Mouse (Mus musculus) mature B cell (primary cell): ENCODE results near the gene Cmpk2.
"Not testable (repeated sequence)": the region's sequence is repeated elsewhere in the genome, so short reads cannot be mapped to it uniquely, and the experiment has no call there.

ENCODE experiments used
- in situ Hi-C: fragments of 300-500 bp; cut with MboI; formaldehyde crosslinking; loops from 2 replicates; pipeline ENCODE4 v1.14.3; 2019

The Cmpk2 gene

DNA sequence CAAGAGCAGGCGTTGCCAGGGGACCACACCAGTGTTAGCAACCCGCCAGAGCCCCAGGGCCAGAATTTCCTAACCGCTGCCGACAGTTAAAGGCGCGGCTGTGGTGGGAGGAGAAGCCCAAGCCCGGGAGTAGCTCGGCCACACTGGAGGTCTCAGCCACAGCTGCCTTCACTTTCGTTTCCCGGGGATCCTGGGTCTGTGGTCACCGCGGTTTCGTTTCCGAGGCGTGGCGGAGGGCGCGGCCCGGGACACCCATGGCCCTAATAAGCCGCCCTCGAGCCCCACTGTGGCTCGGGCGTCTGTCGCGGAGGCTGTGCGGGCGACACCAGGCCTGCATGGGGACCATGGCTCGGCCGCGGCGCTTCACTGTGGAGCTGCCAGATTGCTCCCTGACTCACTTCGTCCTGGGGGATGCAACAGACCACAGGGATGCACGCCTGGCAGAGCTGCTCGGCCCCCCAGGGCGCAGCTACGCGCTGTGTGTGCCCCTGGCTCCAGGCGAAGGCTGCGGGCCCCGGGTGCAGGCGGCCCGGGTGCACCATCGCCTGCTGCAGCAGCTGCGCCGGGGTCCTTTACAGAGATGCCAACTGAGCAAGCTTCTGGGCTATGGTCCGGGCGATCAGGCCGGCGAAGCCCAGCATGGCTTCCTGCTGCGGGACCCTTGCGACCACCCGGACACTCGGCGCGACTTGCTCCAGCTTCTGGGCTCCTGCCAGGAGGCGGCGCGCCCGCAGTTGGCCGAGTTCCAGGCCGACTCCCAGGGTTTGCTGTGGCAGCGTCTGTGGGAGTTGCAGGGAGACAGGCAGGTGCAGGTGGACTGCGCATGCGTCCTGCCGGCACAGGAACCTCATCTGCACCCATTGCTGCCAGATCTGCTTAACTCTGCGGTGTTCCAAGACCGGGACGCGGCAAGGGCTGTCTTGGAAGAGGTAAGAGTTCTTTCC lies at the start of gene Cmpk2:
TSS of gene Cmpk2 (plus strand) at position 107 of the 944 bp plus-strand sequence.
- in situ Hi-C loops, result no loop called here

DNA sequence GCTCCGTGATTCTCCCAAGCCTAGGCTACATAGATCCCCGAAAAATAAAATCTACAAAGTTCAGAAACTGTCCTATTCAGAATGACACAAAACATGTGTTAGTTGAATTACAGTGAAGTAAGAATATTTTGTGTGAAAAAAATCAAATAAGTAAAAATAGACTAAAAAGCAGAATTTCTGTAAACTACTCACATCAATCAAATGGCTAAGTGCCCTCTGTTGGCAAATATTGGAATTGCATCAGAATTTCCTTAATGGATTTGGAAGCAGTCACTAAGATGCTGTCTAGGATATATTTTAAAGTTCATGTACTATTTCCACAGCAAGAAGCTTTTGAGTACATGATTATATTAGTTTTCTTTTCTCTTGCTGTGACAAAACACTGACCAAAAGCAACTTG lies 44.2 kb upstream of the Cmpk2 start:
- in situ Hi-C loops, result no loop called here

DNA sequence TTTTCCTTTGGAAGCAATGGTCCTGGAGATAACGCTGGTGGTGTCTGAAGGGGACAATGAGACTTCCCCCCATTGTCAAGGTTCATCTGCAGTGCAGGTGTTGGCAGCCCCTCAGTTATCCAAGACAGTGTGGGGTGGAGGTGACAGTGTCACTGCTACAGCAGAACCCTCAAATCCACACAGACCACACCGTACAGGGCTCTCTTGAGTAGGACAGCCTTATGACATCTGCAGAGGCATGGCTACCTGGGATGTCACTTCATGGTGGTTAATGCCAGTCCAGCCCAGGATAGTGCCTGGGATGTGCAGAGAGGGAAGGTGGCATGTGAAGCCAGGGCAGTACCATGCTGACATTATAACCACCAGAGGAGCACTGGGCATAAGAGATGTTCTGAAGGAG lies 40.2 kb upstream of the Cmpk2 start:
- in situ Hi-C loops, result not testable (repeated sequence)

DNA sequence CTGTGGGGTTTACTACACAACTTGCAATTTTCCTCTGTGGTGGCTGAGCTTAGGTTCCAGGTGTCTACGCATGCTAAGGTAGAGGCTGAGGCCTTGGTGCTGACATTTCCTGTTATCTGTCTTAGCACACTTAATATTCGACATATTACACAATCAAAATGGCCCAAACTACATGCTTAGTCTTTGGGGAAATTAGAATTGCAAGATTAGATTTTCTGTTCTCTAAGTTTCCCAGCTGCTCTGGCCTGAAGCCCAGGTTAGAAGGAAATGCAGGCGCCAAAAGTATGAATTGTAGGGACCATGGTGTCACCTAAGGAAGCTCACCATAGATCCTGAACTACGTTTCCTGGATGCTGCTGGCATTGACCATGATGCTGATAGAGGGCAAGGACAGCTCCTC lies 32.7 kb upstream of the Cmpk2 start:
- in situ Hi-C loops, result no loop called here

DNA sequence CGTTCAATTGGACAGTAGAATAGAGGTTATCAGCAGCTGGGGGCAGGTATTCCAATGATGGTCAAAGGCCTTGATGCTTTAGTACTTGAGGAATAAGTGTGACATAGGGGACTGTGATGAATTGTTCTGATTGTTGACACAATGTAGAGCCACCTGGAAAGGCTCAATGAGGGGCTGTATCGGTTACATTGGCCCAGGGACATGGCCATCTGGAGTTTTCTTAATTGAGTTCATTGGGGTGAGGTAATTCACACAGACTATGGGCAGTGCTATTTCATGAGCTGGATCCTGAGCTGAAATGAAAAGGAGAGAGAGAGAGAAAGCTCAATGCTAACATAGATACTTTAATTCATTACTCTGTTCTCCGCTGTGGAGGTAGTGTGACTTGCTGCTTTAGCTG lies 31.1 kb upstream of the Cmpk2 start:
- in situ Hi-C loops, result no loop called here

DNA sequence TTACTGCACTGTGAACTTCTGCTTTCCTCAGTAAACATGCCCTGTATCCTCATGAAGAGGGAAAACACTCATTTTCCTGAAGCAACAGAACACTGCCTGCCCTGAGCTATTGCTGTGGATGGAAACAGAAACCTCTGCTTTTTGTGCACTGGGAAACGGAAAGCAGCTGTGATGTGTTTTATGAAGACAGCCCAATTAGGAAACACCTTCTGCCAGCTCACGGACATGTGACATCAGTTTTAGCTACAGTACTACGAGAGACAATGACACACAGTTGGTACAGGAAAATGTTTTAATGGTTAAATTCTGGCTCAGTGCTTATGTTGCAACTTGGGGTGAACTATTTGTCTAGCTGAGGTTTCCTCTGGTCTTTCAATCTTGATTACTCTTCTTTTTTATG lies 29.6 kb upstream of the Cmpk2 start:
- in situ Hi-C loops, result no loop called here

DNA sequence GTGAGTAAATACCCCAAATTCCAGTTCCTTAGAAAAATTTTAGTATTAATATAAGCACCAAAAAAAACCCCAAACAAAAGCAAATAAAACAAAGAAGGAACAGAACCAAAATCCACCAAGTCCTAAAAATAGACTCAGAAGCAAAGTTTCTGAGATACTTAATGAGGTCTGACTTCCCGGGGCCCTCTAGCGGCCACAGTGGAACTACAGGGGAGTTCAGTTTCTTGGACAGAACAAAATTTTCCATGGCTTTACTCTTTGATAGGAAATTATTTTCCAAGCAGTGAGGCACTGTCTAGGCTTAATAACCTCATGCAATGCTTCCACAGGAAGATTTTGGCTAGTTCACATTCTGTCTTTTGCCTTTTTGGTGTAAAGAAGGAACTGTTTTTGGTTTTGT lies 24.9 kb upstream of the Cmpk2 start:
- in situ Hi-C loops, result no loop called here

DNA sequence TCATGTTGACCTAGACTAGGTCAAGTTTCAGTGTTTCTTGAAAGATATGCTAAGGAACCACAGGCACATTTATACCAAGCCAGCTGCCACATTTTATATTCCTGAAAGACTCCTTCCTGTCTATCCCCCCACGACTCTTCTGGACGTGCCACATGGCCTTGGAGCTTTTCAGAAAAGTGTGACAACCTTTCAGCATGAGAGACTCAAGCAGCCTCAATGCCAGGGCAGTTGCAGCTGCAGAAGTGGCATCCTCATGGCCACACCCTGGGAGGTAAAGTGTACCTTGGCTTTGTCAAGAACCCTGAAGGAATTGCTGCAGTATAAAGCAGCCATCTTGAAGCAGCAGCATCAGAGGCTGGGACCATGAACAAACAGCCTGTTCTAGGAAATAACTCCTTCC lies 24.5 kb upstream of the Cmpk2 start:
- in situ Hi-C loops, result no loop called here

DNA sequence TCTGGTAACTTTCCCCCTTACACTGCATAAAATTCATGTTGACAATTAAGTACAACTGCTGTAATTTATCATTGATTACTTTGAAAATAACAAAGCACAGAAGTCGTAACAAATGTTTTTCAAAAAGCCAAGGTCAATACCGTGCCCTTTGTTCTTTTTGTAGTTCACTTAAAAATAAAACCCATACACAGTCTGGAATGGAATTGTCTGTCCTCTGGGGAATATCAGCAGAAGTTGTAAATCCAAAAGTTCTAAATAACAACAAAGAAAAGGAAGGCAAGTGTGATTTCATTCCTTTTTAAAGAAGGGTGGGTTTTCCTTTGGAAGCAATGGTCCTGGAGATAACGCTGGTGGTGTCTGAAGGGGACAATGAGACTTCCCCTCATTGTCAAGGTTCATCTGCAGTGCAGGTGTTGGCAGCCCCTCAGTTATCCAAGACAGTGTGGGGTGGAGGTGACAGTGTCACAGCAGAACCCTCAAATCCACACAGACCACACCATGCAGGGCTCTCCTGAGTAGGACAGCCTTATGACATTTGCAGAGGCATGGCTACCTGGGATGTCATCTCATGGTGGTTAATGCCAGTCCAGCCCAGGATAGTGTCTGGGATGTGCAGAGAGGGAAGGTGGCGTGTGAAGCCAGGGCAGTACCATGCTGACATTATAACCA lies 22.5 kb upstream of the Cmpk2 start:
- in situ Hi-C loops, result no loop called here

DNA sequence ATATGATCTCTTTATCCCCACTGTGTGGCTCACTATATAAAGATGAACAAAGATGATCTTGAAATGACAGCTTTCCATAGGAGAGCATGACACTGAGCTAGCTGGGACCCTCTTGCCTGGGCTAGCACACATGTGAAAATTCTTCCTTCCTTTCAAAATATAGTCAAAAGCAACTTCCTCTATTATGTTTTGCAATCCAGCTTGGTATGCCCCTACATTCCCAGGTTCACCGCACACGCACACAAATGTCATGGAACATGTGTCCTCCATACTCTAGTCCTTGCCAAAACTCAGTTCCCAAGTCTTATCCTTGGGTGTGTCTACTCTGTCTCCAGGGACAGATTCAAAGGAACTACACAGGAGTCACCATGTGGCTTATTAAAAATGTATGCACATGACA lies 19.5 kb upstream of the Cmpk2 start:
- in situ Hi-C loops, result no loop called here

DNA sequence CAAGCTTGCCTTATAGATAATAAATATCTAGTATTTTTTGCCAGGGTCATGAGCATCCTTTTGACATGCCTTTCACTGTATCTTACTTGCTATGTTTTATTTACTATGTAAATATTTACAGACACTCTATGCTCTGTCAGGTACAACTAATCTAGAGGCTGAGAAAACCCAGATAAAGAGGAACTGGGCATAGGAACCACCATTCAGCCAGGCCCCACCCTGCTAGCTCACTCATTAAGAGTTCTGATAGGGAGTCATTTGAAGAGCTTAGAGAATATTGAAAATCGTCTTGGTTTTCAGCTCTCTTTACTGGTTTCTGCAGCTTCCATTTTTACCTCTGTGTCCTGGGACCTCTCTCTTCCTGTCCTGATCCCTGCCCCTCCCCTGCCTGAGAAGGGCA lies 17.9 kb upstream of the Cmpk2 start:
- in situ Hi-C loops, result no loop called here

DNA sequence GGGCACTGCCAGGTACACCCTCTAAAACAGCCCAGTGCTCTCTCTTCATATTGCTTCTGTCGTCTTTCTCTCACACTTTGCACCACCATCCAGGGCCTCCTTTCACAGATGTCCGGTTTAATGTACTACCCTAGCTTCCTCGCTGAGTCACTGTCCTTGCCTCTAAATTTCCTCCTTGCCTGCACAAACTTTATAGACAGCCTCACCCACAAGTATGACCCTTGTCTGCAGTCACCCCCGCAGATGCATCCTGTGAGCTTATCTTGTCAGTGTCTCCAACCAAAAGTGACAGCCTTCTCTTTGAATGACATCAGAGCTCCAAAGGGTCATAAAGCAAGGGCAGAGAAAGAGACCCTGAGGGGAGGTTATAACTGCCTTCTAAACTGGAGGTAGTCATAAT lies 16.1 kb upstream of the Cmpk2 start:
- in situ Hi-C loops, result no loop called here

DNA sequence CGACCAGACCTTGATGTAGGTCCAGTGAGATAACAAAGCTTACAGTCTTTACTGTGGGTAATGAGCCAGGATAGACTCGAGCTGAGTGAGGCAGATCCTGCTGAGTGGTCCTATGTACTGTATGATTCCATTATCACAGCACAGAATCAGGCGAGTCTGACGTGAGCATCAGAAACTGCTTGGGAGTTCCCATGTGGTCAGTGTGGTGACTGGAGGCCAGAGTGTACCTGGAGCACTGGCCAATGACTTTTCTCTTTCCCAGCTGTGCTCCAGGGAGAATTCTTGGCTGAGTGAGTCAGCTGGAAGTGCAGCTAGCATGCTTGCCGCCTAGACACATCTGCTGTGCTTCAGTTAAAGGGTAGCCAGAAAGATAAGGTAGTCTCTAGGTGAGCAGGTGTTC lies 14.3 kb upstream of the Cmpk2 start:
- in situ Hi-C loops, result no loop called here

DNA sequence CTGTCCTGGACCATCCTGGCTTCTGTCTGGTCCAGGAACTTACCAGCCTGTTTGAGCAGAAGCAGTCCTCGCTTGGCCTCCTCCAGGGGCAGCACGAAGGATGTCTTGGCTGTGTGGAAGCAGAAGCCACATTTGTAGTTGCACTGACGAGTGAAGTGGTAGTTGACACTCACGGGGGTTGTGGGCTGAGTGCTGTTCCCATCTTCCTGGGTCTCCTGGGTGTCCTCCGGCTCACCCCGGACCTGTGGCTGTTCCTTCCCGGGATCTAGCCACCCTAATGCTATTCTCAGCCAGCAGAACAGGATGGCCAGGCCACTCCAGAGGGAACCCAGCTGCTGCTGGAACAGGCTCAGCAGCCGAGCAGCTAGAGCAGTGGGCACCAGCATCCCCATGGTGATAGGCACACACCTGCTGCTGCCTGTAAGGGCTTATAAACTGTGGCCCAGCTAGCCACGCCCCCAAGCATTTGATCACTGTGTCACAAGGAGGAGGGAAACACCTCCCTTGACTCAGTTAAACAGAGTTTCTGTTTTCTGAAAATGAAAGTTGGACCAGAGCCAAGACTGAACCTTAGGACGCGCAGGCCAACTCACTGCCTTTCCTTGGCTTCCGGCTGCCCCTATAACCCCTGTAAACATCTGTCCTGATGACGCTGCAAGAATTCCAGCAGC lies 12.8 kb upstream of the Cmpk2 start, which contains the start of gene Rsad2:
TSS of gene Rsad2 (minus strand) at position 425 of the 671 bp plus-strand sequence.
- in situ Hi-C loops, result no loop called here

DNA sequence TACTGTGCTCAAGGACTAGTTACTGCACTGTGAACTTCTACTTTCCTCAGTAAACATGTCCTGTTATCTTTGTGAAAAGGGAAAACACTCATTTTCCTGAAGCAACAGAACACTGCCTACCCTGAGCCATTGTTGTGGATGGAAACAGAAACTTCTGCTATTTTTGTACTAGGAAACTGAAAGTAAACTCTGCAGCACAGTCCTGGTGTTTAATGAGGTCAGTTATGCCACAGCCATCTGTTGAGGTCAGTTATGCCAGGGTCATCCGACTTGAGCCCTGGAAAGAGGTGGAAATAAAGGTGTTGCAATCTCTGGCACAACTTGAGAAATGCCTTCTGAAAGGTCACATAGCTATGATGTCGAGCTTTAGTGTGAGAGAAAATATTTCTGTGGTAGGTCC lies 8.9 kb upstream of the Cmpk2 start:
- in situ Hi-C loops, result no loop called here

DNA sequence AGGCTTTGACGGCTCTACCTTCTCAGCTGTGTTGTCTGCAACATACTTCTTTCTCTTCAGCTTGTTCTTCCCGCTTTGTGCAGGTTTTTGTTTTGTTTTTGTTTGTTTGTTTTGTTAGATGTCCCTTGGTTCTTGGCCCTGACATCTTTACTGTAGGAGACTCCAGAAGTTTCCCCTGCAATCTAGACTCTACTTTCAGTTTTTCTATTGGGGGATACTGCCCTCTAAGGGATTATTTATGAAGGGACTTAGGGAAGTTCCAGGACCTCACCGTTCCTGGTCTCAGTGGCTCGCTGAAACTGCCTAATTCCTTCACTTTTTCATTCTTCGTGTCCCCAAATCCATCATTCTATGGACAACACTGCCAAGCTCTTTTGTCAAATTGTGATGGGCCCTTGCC lies 3.4 kb upstream of the Cmpk2 start:
- in situ Hi-C loops, result no loop called here

DNA sequence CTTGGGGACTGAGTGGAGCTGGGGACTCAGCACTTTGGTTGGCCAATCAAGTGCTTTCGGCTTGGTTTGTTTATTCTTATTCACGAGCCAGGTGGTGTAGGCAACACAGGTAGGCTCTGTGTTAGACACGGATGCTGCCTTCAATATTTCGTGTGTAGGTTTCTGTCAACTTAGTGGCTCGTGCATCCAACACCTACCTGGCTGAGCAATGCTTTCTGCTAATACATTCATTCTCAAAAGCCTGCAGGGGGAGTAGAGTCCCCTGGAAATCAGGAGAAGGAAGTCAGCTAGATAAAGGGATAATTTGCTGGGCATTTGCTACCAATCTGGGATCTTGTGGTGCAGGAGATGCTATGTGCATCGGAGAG lies 1.0 kb downstream of the Cmpk2 start:
- in situ Hi-C loops, result no loop called here

DNA sequence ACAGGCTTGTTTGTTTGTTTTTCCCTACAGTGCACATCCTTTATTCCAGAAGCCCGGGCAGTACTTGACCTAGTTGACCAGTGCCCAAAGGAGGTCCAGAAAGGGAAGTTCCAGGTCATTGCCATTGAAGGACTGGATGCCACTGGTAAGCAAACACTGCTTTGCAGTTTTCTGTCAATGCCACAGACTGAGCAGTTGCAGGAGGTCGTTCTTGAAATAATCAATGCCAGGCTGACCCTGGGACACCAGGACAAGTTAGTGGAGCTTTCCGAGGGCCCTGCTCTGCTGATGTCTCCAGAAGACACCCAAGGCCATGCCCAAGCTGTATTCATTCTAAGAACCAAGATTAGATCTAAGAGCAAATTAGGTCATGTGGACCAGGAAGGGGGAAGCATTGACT lies 2.4 kb downstream of the Cmpk2 start:
- in situ Hi-C loops, result no loop called here

DNA sequence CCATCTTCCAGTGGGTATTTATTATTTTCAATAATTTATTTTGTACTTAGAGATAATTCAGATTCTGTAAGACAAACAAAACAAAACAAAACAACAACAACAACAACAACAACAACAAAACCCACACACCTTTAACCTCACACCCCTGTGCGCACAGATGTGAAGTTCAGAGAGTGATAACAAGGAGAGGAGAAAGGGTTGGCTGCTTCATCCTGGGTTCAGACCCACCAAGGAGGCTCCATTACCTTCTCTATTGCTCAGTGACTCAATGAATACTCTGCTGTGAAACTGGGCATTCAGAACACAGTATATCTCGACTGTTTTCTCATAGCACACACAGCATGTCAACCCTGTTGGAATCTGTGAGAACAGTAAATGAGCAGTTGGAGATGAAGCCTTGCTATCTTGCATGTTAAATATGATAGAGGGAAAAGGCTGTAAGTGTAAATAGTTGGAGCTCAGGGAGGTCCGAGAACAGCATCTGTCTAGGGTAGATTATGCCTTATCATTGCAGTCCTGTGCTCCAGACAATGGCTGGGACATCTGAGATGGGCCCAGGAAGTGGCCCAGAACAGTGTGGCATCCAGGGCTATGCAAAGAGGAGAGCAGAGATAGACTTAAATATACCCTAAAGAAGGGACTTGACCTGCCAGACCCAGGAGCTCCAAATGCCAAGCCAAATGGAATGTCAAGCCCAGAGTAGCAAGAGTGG lies 3.9 kb downstream of the Cmpk2 start:
- in situ Hi-C loops, result no loop called here

DNA sequence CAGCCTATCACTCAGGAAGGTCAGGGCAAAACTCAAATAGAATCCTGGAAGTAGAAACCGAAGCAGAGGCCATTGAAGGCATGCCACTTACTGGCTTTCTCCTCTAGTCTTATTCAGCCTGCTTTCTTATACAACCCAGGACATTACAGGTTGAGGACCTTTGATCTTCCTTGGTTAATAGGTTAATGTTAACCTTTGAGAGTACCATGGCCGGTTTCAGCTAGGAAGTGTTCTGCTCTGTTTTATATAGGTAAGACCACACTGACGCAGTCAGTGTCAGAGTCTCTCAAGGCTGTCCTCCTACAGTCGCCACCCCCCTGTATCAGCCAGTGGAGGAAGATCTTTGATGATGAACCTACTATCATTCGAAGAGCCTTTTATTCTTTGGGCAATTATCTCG lies 4.7 kb downstream of the Cmpk2 start:
- in situ Hi-C loops, result no loop called here

DNA sequence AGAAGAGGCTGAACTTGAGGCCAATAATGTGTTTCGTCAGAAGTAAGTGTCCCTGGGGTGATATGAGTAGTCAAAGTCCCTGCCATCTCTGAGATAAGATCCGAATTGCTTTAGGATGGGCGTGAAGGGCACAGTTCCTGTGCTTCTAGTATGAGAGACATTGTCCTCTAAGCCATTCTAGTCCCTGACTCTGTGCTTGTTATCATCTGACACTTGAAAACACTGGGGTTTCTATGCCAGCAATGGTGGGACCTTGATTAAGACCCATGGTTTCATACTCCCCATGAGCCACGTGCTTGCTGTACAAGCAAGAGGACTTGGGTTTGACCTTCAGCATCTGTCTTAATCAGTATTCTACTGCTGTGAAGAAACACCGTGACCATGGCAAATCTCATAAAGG lies 8.2 kb downstream of the Cmpk2 start:
- in situ Hi-C loops, result no loop called here
